Mouse (Mus musculus) erythroblast, adult 5-6 weeks (primary cell): ENCODE data around the gene Serinc5. TPM values are rescaled to one million over a fixed set of nuclear protein-coding genes. Genes with fewer than 3 reads are reported as not detected.
"Not testable (repeated sequence)": the region's sequence is repeated elsewhere in the genome, so short reads cannot be mapped to it uniquely, and the experiment has no call there.

Source experiments
- ATAC-seq: replicated peaks from 2 replicates; pipeline ENCODE4 v1.8.0; 2016; ENCODE audit warnings: moderate number of reproducible peaks, mild to moderate bottlenecking, moderate TSS enrichment, inconsistent platforms; ENCODE audit not compliant: poor library complexity, low FRiP score, severe bottlenecking
- total RNA-seq, 2 experiments: library from RNA; stranded (forward) in 1 of 2; stranded (reverse) in 1 of 2; fragments of 150-400 nt in 1 of 2; fragments of 200-764, 138-1000 nt in 1 of 2; gene quantifications; 2 replicates each; pipeline versions ENCODE4 v1.2.3 to v1.2.4; 2015 to 2017; ENCODE audit warnings: low replicate concordance in 2 of 2

Serinc5 gene
- total RNA-seq, 2 experiments from 2014 or later, result 41.3 to 42.4 TPM

GRCm38 (mm10) chr13:92656815-92657513 is 46.1 kb downstream of the Serinc5 start:
- no peak for ATAC-seq

GRCm38 (mm10) chr13:92659611-92660010 is 48.7 kb downstream of the Serinc5 start:
- ATAC-seq, result no peak

DNA sequence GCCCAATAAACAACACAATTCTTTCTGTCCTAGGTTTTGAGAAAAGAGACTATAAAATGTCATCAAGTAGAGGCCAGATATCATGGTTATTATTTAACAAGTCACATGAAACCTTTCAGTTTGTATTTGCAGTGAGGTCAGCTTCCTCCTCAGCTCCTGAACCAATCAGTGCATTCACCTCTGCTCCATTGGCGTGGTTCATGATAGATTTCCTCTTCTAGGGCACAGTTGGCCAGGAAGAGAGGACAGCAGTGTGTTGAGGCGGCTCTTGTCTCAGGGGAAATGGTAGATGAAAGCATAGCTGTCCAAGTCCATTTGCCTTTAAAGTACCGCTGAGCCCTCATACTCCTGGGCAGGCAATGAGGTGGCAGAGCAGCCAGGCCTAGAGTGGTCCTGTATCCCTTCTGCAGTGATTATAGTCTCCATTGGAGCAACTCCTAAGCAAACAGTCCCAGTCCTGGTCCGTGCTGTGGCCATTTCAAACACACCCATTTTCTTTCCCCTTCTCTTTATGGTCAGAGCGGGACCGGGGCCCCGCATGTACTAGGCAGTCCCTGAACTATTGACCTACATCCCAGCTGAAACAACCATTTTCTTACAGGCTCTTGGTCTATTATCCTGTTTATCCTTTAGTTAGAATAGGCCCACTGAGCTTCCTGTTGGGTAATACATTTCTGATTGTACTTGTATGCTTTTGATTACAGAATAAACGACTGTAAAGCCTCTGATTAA is 51.8 kb downstream of the Serinc5 start:
- no peak for ATAC-seq

DNA sequence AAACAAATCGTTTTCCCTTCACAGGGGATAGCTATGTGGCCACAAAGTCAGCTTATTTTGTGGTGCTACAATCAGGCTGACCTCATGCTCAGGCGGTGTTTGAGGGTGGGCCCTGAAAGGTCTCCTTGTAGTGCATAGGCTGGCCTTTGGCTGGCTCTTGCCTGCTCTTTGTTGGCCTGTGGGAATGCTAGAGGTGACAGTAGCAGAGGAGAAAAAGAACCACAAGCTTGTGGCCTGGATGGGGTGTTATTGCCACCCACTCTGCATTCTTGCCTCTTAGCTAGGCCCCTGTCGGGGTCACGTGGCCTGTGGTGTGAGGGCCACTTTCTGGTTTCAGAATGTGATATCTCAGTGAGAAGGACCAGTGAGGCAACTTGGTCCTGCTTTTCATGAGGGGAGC is 54.1 kb downstream of the Serinc5 start:
- ATAC-seq, result no peak

DNA sequence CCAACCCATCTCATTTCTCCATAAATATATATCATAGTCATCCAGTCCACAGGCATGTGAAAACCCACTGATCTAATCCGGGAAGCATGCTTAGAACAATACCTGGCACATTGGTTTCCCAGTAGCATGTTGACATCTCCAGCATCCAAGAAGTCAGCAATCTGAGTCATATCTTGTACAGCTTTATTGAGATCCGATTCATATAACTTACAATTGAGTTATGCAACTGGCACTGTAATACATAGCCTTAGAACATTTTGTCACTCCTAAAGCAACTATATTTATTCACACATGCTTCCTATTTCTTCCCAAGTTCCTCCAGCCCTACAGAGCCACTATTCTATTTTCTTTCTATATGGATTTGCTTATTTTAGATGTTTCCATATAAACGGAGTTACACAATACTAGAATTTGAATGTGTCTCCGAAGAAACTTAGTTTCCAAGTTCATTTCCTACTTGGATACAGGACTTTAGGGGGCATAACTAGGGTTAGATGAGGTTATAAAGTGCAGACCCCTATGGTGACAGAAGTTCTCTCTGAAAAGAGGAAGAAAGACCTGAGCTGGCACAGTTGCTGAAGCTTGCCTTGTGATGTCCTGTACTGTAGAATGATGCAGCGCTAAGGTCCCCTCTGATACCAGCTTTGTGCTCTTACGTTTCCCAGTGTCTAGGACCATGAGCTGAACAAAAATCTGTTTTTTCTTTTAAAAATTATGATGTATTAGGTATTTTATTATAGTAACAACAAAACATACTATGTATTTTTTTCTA is 57.5 kb downstream of the Serinc5 start:
- ATAC-seq, result no peak

DNA sequence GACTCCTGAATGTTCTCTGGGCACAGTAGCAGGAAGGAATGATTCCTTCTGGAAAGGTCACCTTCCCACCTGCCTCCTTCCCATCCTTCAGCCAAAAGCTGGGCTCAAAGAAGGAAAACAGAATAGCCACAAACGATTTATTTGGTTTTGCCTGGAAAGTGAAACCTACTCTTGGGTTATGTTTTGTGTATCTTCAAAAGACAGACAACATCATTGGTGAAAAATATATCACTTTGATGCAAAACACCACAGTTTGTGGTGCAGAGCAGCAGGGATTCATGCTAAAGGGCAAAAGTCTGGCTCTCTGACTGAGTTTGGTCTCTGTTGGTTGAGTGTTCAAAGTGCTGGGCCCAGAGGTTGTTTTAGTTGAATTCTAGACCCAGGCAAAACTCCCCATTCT is 60.8 kb downstream of the Serinc5 start:
- ATAC-seq, result no peak

- ATAC-seq, result no peak
Observed at GRCm38 (mm10) chr13:92674676-92675075, 63.8 kb downstream of the Serinc5 start.

GRCm38 (mm10) chr13:92675308-92675707 is 64.4 kb downstream of the Serinc5 start:
- no peak for ATAC-seq

DNA sequence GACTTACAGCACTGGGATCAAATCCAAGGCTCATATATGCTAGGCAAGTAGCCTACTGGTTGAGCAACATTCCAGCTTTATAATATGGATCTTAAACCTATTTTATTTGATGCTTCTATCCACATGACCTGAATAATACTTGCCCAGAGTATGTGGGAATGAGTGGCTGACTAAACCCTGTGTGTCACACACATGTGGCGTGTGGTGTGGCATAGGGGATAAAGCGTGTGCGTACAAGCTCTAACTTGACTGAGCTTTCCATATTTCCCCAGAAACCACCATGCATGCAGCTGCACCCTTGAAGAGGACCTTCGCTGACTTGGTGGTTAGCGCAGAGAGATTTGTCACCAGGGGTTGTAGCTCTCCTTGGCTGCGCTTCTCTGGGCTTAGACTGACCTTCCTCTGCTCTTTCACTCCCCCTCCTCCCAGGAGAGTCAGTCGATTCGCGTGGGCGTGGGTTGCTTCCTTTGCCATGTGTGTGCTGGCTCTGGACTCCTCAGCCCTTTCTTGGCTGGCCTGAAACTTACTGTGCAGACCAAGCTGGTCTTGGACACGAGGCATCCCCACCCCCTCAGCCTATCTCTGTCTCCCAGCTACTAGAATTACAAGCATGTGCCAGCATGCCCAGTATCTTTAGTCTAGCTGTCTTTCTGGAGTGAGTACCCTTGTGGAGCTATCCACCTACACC is 65.2 kb downstream of the Serinc5 start:
- ATAC-seq, result no peak

DNA sequence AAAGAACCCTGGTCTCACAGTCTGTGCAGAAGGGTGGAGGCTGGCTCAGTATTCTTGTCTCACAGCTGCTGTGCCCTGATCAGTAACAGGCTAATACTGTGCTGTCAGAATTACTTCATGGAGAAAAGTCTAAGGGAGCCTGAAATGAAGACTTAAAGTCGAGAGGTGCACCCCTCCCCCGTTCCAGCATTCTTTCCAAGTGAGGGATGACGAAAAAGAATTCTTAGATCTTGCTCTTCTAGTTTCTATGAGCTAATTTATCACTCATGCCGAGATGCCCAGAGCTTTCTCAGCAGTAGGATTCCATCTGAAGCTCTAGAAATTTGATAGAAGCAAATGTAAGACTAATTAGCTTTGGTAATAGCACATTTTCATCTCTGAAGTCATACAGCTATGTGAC is 66.8 kb downstream of the Serinc5 start:
- ATAC-seq, result no peak

- ATAC-seq, result no peak
Observed at GRCm38 (mm10) chr13:92679661-92680060, 68.8 kb downstream of the Serinc5 start.

DNA sequence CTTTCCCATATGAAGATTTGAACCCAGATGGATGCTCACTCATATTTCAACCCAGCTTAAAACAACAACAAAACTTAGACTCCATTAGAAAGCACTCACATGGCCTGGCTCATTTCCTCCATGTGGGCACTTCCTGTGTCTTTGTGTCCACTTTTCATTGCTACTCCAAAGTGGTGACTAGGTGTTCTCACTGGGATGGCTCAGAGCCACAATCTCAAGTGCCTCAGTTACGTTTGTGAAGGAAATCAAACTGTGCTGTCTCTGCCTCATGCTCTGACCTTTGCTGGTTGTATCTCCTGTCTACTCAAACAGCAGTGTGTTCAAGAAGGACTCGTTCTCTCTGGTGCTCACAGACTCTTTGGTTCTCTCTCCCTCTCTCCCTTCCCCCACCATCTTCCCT is 70.7 kb downstream of the Serinc5 start:
- no peak for ATAC-seq

GRCm38 (mm10) chr13:92682833-92683232 is 71.9 kb downstream of the Serinc5 start:
- no peak for ATAC-seq

DNA sequence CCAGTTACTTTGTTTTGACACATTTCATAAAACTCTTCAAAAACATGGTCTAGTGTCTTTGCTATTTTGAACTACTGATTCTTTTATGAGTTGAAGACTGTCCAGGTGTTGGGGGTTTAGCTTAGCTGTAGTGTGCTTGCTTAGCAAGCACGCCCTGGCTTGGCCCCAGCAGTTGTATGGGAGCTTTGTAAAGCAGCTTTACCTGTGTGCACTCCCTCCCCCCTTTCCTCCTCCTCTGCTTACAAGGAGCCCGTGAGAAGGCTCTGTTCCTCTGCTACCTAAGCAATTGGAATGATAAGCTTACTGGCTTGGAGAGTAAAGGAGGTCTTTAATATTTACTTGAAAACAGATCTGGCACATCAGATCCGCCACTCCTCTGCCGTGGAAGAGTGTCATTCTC is 72.6 kb downstream of the Serinc5 start:
- ATAC-seq, result no peak

- no peak for ATAC-seq
Observed at GRCm38 (mm10) chr13:92684310-92684709, 73.4 kb downstream of the Serinc5 start.

DNA sequence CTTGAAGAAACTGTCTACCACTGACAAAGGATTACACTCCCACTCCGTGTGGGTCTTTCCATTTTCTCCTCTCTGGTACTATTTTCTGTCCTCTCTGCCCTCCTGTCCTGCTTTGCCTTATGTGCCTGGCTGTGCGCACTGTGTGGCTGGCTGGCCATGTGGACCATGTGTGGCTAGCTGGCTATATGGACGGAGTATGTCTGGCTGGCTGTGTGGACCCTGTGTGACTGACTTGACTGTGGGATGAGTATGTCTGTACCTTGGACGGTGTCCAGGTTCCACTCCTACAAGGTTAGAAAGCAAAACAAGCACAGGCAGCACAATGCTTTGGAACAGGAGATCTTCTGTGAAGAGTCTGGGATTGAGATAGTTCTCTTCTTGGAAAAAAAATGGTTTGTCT is 74.4 kb downstream of the Serinc5 start:
- ATAC-seq, result no peak

- not testable (repeated sequence) for ATAC-seq
Observed at GRCm38 (mm10) chr13:92687151-92687550, 76.3 kb downstream of the Serinc5 start.

GRCm38 (mm10) chr13:92689061-92689460 is 78.2 kb downstream of the Serinc5 start:
- ATAC-seq, result no peak

DNA sequence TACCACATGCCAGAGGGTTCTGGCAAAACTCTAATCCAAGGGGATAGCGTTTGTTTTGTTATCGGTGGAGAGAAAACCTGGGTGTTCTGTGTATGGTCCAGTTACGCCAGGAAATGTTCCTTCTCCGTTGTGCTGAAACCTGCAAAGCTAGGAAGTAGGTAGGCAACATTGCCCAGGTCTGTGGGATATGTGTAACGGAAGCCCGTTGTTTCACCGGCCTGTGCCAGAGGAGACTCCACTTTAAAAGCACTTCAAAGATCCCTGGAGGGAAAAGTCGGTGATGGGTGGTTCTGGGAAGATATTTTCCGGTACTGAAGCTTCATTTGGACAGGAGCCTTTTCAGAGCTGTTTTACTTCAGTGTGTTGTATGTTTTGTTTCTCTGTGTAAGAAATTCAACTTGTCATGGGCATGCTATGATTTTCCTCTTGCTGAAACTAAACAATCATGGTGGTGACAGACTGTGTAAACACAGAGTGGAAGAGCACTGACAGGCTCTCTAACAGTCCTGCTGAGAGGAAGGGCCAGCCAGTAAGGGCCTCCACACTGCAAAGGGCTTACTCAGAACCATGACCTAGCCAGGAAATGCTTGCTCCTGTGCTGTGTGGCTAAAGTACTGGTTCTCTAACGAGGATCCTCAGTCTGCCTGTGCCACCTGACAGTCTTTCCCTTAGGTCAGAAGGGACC is 83.1 kb downstream of the Serinc5 start:
- ATAC-seq, result no peak

DNA sequence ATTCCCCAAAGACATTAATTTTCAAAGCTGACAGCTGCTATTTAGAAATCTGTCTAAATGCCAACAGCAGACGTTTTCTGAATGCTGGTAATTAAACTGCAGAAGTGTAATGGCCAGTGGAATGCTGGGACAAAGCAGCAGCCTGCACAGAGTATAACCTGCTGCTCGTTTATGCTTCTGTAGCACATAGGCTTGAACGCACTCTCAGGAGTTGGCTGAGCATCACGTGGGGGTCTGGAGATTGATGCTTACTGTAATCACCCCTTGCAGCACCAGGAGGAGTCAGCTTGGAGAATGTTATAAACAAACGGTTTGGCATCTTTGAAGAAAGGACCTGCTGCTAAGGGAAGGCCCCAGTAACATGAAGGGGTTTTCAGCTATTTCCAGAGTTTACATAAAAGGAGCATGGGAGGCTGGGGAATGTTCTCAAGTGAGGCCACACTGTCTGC is 85.6 kb downstream of the Serinc5 start:
- ATAC-seq, result no peak
